Comparison of ENCODE assay signal across 8 mouse cellular contexts in genomic region chr6:56616228-56616981, GRCm38 (mm10). TPM values are rescaled to one million over a fixed set of nuclear protein-coding genes. Genes with fewer than 3 reads are reported as not detected.
A peak's percentile ranks its signal among the peaks of the same experiment; 100 is the strongest.
DNase-seq lines count a peak whose midpoint lies in the region; ATAC-seq and TF ChIP-seq lines count a peak whose summit lies in the region.

No protein-coding gene starts in this region.

- H3K9ac ChIP-seq in lung, embryonic 14.5 days: no peak overlapping the region
- no peak overlapping the region for H3K9ac ChIP-seq in liver, postnatal 0 days (replicated peaks)
- no peak overlapping the region for H3K9ac ChIP-seq in stomach, embryonic 16.5 days (ENCODE audit: low read length)

- peak; percentile 4 for DNase-seq in embryo, embryonic 9.5 days (ENCODE audit: extremely low spot score)
- DNase-seq in embryo, embryonic 10.5 days (ENCODE audit: low spot score): no peak
- DNase-seq in lung, embryonic 14.5 days: peak; percentile 43
- DNase-seq in lung, adult 18-20 months: no peak
- no peak for DNase-seq in liver, postnatal 0 days
- DNase-seq in adrenal gland, adult 2 months: no peak

- no peaks in the 10 kb centered on the region for H3K36me3 ChIP-seq in lung, embryonic 14.5 days (ENCODE audit: insufficient read depth)
- H3K36me3 ChIP-seq in liver, postnatal 0 days (replicated peaks; ENCODE audit: insufficient read depth, low read length): no peaks in the 10 kb centered on the region
- no peaks in the 10 kb centered on the region for H3K36me3 ChIP-seq in stomach, embryonic 16.5 days (ENCODE audit: control insufficient read depth, insufficient read depth, low read length)

- H3K4me1 ChIP-seq in lung, embryonic 14.5 days (ENCODE audit: insufficient read depth): peaks cover 8% of the 10 kb centered on the region
- H3K4me1 ChIP-seq in liver, postnatal 0 days (ENCODE audit: insufficient read depth): peaks cover 17% of the 10 kb centered on the region
- H3K4me1 ChIP-seq in stomach, embryonic 16.5 days (ENCODE audit: control insufficient read depth, insufficient read depth, low read length): peaks cover 17% of the 10 kb centered on the region

- no peak overlapping the region for H3K4me3 ChIP-seq in lung, embryonic 14.5 days (ENCODE audit: low read depth, low read length)
- no peak overlapping the region for H3K4me3 ChIP-seq in liver, postnatal 0 days (ENCODE audit: low read depth, low read length)
- no peak overlapping the region for H3K4me3 ChIP-seq in stomach, embryonic 16.5 days (replicated peaks; ENCODE audit: low read length)

- ATAC-seq in lung, embryonic 14.5 days (ENCODE audit: insufficient read depth): peak; percentile 64
- no peak for ATAC-seq in liver, postnatal 0 days
- ATAC-seq in stomach, embryonic 16.5 days (ENCODE audit: insufficient read depth, low FRiP score): peak; percentile 58
- no peak for ATAC-seq in erythroid progenitor cell, adult 5-6 weeks (replicated peaks; ENCODE audit: low FRiP score, poor library complexity, severe bottlenecking)

- 32% methylated on average over 10 of the region's 10 CpGs for WGBS in lung, embryonic 14.5 days
- 53% methylated on average over 9 of the region's 10 CpGs for WGBS in liver, postnatal 0 days (ENCODE audit: insufficient replicate concordance)
- WGBS in stomach, embryonic 16.5 days: 43% methylated on average over 10 of the region's 10 CpGs

- peak overlapping the region; percentile 36; the same call in 1 of the 2 replicates for H3K4me2 ChIP-seq in lung, embryonic 14.5 days
- no peak overlapping the region for H3K4me2 ChIP-seq in liver, postnatal 0 days (ENCODE audit: low read depth, low read length)
- H3K4me2 ChIP-seq in stomach, embryonic 16.5 days (ENCODE audit: low read depth, low read length): no peak overlapping the region

- TF ChIP-seq CTCF in lung, embryonic 14.5 days (IDR thresholded peaks at IDR 0.05; ENCODE audit: low read depth): no peak
- TF ChIP-seq CTCF in liver, postnatal 0 days (IDR thresholded peaks at IDR 0.05; ENCODE audit: low read depth): no peak

- peak overlapping the region; percentile 44 for H3K27ac ChIP-seq in lung, embryonic 14.5 days (ENCODE audit: low read depth)
- H3K27ac ChIP-seq in liver, postnatal 0 days (ENCODE audit: low read depth): 0 out of 2 replicates have a peak overlapping the region, but pooled peaks have one; percentile 22
- peak overlapping the region; percentile 72 for H3K27ac ChIP-seq in stomach, embryonic 16.5 days (ENCODE audit: low read length)

- no peaks in the 10 kb centered on the region for H3K9me3 ChIP-seq in lung, embryonic 14.5 days (ENCODE audit: low read depth, low read length)
- H3K9me3 ChIP-seq in liver, postnatal 0 days (ENCODE audit: low read length): no peaks in the 10 kb centered on the region
- H3K9me3 ChIP-seq in stomach, embryonic 16.5 days (replicated peaks; ENCODE audit: control insufficient read depth, low read length): no peaks in the 10 kb centered on the region

- no peak for TF ChIP-seq EP300 in liver, postnatal 0 days (IDR thresholded peaks at IDR 0.05; ENCODE audit: low read depth)

- no peaks in the 10 kb centered on the region for H3K27me3 ChIP-seq in lung, embryonic 14.5 days (ENCODE audit: insufficient read depth, low read length)
- no peaks in the 10 kb centered on the region for H3K27me3 ChIP-seq in liver, postnatal 0 days (ENCODE audit: insufficient read depth, low read length)
- H3K27me3 ChIP-seq in stomach, embryonic 16.5 days (ENCODE audit: control insufficient read depth, insufficient read depth, low read length): no peaks in the 10 kb centered on the region

RNA-seq across cellular contexts. Expression of gene Pde1c, which starts 47.5 kb away (rescaled TPM):
- polyA plus RNA-seq in lung, embryonic 14.5 days (2014; fragmentation: Nextera tagmentation; extraction: Ambion mirVana): 0.92 and 1.2 TPM in 2 replicates
- 0.39 and 0.58 TPM in 2 replicates for polyA plus RNA-seq in liver, postnatal 0 days (2015; fragmentation: Nextera tagmentation; extraction: Ambion mirVana)
- 2.7 and 3.3 TPM in 2 replicates for polyA plus RNA-seq in stomach, embryonic 16.5 days (2015; fragmentation: Nextera tagmentation; extraction: Ambion mirVana)
- total RNA-seq in adrenal gland, adult 2 months (2021): under 1 TPM; 0.17 to 0.31 TPM
- polyA plus RNA-seq in adrenal gland, adult 2 months (2012; rRNA removed): not detected in 2 replicates
- total RNA-seq in erythroid progenitor cell, adult 5-6 weeks (2015; ENCODE audit: low replicate concordance): not detected in 2 replicates
- 0.30 and 0.77 TPM in 2 replicates for total RNA-seq in erythroid progenitor cell, adult 5-6 weeks (2017; ENCODE audit: low replicate concordance)

Comparison
In these comparisons a context has a peak if more than half of its experiments do, and no peak if none do; other contexts are left out.
1. DNase-seq: peak in embryo, embryonic 9.5 days (single experiment) and lung, embryonic 14.5 days (single experiment); none in embryo, embryonic 10.5 days (single experiment), lung, adult 18-20 months (0 of 2), liver, postnatal 0 days (single experiment) and adrenal gland, adult 2 months (single experiment).
2. ATAC-seq: peak in lung, embryonic 14.5 days (single experiment) and stomach, embryonic 16.5 days (single experiment); none in liver, postnatal 0 days (single experiment) and erythroid progenitor cell, adult 5-6 weeks (single experiment).
3. H3K27ac ChIP-seq: peak in every context shown above with its lines; median percentile 72 in stomach, embryonic 16.5 days; 44 in lung, embryonic 14.5 days; 22 in liver, postnatal 0 days.